Mouse (Mus musculus) heart, embryonic 13.5 days (tissue): Measurements from ENCODE around the gene Spata4. TPM values are rescaled to one million over a fixed set of nuclear protein-coding genes. Genes with fewer than 3 reads are reported as not detected.
"Not testable (repeated sequence)": the region's sequence is repeated elsewhere in the genome, so short reads cannot be mapped to it uniquely, and the experiment has no call there.

ENCODE experiments used
- ATAC-seq: fragments of 200-750 bp; cut with Nextera tagmentation; 2 replicates; pipeline ENCODE4 v1.8.0; 2017; ENCODE audit warnings: moderate TSS enrichment; ENCODE audit not compliant: insufficient number of reproducible peaks, low FRiP score, low TSS enrichment; ENCODE audit errors: extremely low read depth
- H3K27ac ChIP-seq: fragments of 300-500 bp; sonication (generic); replicated peaks from 2 replicates; pipeline ENCODE4 v1.5.1; 2015; ENCODE audit warnings: moderate library complexity, mild to moderate bottlenecking, inconsistent platforms
- H3K27me3 ChIP-seq: fragments of 300-500 bp; sonication (generic); replicated peaks from 2 replicates; pipeline ENCODE4 v1.6.1; 2015; ENCODE audit warnings: mild to moderate bottlenecking, inconsistent platforms
- H3K36me3 ChIP-seq: fragments of 300-500 bp; sonication (generic); 2 replicates; pipeline ENCODE4 v1.6.1; 2015; ENCODE audit warnings: mild to moderate bottlenecking, inconsistent platforms
- H3K4me1 ChIP-seq: fragments of 300-500 bp; sonication (generic); 2 replicates; pipeline ENCODE4 v1.6.1; 2015; ENCODE audit warnings: inconsistent platforms
- H3K4me2 ChIP-seq: fragments of 300-500 bp; sonication (generic); 2 replicates; pipeline ENCODE4 v1.6.1; 2015; ENCODE audit warnings: inconsistent platforms, mild to moderate bottlenecking, moderate library complexity
- H3K4me3 ChIP-seq: fragments of 300-500 bp; sonication (generic); 2 replicates; pipeline ENCODE4 v1.5.1; 2015; ENCODE audit warnings: moderate library complexity, mild to moderate bottlenecking, inconsistent platforms
- H3K9ac ChIP-seq: fragments of 300-500 bp; sonication (generic); 2 replicates; pipeline ENCODE4 v1.6.1; 2015; ENCODE audit warnings: inconsistent platforms, mild to moderate bottlenecking, moderate library complexity
- H3K9me3 ChIP-seq: fragments of 300-500 bp; sonication (generic); 2 replicates; pipeline ENCODE4 v1.6.1; 2016; ENCODE audit warnings: inconsistent platforms
- WGBS: fragments of 180-500 bp; shearing (Covaris S2); methylation state at CpG from one replicate; pipeline ENCODE4 v1.1.7; 2015; ENCODE audit warnings: mixed read lengths; 5-methylcytosine and 5-hydroxymethylcytosine counted together
- polyA plus RNA-seq: library from polyadenylated mRNA; unstranded; fragments of >200 nt; fragmentation: Nextera tagmentation; extraction: Ambion mirVana; gene quantifications from 2 replicates; pipeline ENCODE4 v1.2.1, GENCODE M21; 2015

Gene Spata4
- polyA plus RNA-seq, 1 experiment from 2014 or later = not detected

DNA sequence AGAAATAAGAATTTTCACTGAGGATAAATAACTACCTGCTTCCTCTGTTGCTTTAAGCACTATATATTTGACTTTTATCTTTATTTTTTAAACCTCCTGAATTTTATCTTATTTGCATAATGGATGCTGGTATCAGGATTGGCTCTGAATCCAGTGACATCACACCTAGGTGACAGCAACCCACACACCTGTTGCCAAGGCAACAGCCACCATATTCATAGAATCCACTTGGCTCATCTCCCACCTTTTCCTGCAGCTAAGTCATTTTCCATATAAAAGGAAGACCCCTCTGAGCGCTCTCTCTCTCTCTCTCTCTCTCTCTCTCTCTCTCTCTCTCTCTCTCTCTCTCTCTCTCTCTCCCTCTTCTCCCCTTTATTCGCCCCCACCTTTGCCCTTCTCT is 3.6 kb upstream of the Spata4 start:
- no peak overlapping the region for H3K4me3 ChIP-seq
- H3K36me3 ChIP-seq = no peaks in the 10 kb centered on the region
- 69% methylated on average over 2 of the region's 2 CpGs for WGBS
- no peak overlapping the region for H3K4me2 ChIP-seq
- H3K27me3 ChIP-seq = no peaks in the 10 kb centered on the region
- H3K27ac ChIP-seq = no peak overlapping the region
- H3K4me1 ChIP-seq = peaks cover 9% of the 10 kb centered on the region
- ATAC-seq = no peak
- H3K9ac ChIP-seq = no peak overlapping the region
- no peaks in the 10 kb centered on the region for H3K9me3 ChIP-seq

DNA sequence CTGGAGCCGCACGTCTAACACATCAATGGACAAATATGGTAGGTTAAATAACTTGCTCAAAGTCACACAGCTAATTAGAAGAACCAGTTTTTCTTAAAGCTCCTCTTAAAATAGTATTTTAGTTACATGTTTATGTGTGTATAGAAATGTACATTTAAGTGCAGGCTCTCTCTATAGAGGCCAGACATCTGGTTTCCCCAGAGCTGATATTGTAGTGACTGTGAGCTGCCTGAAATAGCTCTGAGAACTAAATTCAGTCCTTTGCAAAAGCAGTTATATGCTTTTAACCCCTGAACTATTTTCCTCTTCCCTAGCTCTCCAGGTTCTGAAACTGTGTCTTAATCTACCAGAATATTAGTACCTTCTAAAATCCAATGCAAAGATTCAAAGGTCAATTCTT is 3.2 kb upstream of the Spata4 start:
- WGBS = 83% methylated on average over 2 of the region's 2 CpGs
- H3K27ac ChIP-seq = no peak overlapping the region
- H3K9ac ChIP-seq = no peak overlapping the region
- no peaks in the 10 kb centered on the region for H3K27me3 ChIP-seq
- H3K9me3 ChIP-seq = no peaks in the 10 kb centered on the region
- no peak overlapping the region for H3K4me3 ChIP-seq
- no peak overlapping the region for H3K4me2 ChIP-seq
- no peak for ATAC-seq
- H3K4me1 ChIP-seq = peaks cover 9% of the 10 kb centered on the region
- H3K36me3 ChIP-seq = no peaks in the 10 kb centered on the region

DNA sequence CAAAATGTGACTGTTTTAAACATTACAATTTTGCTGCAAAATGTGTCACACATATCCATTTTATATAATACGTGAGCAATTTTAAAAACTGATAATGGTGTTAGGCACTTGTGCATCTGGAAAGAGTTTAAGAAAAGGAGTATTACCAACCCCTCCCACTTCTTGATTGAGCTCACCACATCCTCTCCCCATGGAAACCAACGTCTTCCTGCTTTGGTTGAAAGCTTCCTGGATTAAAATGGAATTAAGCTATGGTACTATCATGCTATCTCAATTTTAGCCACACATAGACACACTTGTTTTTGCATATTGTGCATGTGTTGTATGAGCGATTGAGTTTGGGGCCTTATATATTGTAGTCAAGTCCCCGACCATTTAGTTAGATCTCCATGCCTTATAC is 2.9 kb downstream of the Spata4 start:
- Histone ChIP-seq H3K4me3 (no peak overlapping the region), H3K36me3 (no peaks in the 10 kb centered on the region), H3K4me2 (no peak overlapping the region), H3K27me3 (no peaks in the 10 kb centered on the region), H3K4me1 (peaks cover 9% of the 10 kb centered on the region), H3K9me3 (no peaks in the 10 kb centered on the region), H3K27ac (no peak overlapping the region), H3K9ac (no peak overlapping the region)
- no peak for ATAC-seq
- WGBS = 69% methylated on average over 4 of the region's 4 CpGs

DNA sequence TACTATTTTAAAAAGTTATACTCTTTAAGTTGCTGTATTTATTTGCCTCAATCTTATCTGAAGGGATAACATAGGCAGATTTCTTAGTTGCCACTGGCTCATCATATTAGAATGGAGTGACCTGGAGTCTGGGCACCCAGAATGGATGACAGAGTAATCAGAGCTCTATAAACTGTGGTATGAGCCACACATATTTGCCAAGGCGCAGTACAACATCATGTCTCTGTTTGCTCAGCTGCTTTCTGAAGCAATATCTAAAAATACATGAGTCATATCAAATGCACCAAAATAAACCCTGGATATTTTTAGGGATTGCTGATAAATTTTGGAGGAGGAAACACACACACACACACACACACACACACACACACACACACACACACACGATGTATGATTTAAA is 8.8 kb downstream of the Spata4 start:
- Histone ChIP-seq H3K9ac (no peak overlapping the region), H3K4me2 (no peak overlapping the region), H3K27me3 (no peaks in the 10 kb centered on the region), H3K4me1 (peaks cover 23% of the 10 kb centered on the region), H3K4me3 (no peak overlapping the region), H3K27ac (peak overlapping the region; percentile 78), H3K9me3 (no peaks in the 10 kb centered on the region), H3K36me3 (no peaks in the 10 kb centered on the region)
- peak; percentile 64; the same call in 1 of the 2 replicates for ATAC-seq
- WGBS = 30% methylated on average over 2 of the region's 2 CpGs

DNA sequence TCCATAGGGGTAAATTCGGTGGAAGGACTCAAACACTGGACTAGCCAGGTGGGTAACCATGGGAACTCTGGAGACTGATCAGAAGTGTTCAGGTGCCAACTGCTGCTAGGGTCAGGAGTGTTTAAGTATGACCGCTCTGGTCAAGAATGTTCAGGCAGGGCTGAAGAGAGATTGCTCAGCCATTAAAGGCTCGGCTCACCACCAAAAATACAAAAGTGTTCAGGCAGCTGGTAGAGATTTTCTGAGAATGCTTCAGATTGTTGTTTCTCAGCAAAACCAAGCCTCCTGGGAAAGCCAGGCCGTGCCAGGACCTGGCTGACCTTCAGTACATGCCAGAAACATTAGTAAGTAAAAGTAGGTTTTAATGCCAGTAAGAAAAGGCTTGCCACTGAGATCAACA is 9.7 kb downstream of the Spata4 start:
- H3K4me1 ChIP-seq = peaks cover 23% of the 10 kb centered on the region
- 0 out of 2 replicates have a peak, but pooled peaks have one; percentile 33 for ATAC-seq
- H3K36me3 ChIP-seq = no peaks in the 10 kb centered on the region
- peak overlapping the region; percentile 78 for H3K27ac ChIP-seq
- no peak overlapping the region for H3K9ac ChIP-seq
- H3K9me3 ChIP-seq = no peaks in the 10 kb centered on the region
- H3K4me2 ChIP-seq = no peak overlapping the region
- no peak overlapping the region for H3K4me3 ChIP-seq
- H3K27me3 ChIP-seq = no peaks in the 10 kb centered on the region
- WGBS = 52% methylated on average over 4 of the region's 4 CpGs

DNA sequence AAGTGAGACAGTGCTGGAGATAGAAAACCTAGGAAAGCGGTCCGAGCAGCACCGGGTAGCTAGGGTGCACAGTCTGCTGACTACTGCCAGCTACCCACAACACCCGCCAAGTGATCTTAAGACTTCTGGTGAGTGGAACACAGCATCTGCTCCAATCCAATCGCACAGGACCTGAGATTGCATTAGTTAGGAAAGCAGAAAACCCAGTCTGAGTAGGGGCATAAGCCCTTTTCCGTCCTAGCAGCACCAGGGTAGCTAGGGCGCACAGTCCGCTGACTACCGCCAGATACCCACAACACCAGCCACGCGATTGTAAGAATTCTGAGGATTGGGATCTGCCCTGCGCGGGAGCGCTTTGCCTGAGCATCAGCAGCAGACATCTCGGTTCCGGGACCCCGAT is 16.1 kb downstream of the Spata4 start:
- H3K4me3 ChIP-seq, H3K27me3 ChIP-seq, H3K27ac ChIP-seq, H3K9ac ChIP-seq, H3K4me1 ChIP-seq, ATAC-seq, H3K9me3 ChIP-seq, H3K36me3 ChIP-seq, H3K4me2 ChIP-seq: not testable (repeated sequence)
- 76% methylated on average over 17 of the region's 17 CpGs for WGBS

DNA sequence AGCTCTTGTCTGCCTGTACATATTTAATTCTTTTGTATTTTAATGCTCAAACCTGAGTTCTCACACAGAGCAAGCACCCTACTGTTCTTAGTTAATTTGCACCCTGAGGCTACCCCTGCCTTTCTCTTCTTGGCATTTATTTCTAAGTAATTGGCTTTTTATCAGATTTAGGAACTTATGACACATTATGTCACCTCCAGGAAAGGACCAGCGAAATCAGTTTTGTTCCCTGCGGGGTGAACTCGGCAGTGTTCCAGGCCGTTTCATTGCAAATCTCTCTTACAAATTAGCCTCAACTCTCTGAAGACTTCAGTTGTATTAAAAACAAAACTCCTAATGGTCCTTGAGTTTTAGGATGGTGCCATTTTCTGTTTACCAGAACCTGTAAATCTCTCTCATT is 38.1 kb downstream of the Spata4 start:
- Histone ChIP-seq H3K4me2 (no peak overlapping the region), H3K27ac (no peak overlapping the region), H3K9me3 (no peaks in the 10 kb centered on the region), H3K36me3 (no peaks in the 10 kb centered on the region), H3K4me1 (0 out of 2 replicates have a peak, but pooled peaks cover 4% of the 10 kb centered on the region), H3K27me3 (no peaks in the 10 kb centered on the region), H3K4me3 (no peak overlapping the region), H3K9ac (no peak overlapping the region)
- no peak for ATAC-seq
- 75% methylated on average over 4 of the region's 4 CpGs for WGBS

Other genes starting within 250 kb of the Spata4 start
- 3.7 and 4.5 TPM in 2 replicates for gene Asb5, start 71.2 kb upstream of the Spata4 start, polyA plus RNA-seq
- gene Spcs3, start 70.8 kb upstream of the Spata4 start, polyA plus RNA-seq = 63.3 and 69.4 TPM in 2 replicates